Mouse (Mus musculus) cortical plate, adult 2 months (tissue): ENCODE measurements around the gene Kank2.

Source experiments
- CTCF ChIP-seq: fragments of 200-500 bp; IDR thresholded peaks from 2 replicates; pipeline ENCODE4 v1.5.1; 2011; ENCODE audit warnings: mild to moderate bottlenecking, control low read depth, low read length; ENCODE audit not compliant: insufficient read depth; ENCODE audit errors: extremely low read depth
- POLR2A ChIP-seq: fragments of 200-500 bp; IDR thresholded peaks from 2 replicates; pipeline ENCODE4 v1.6.1; 2011; ENCODE audit warnings: mild to moderate bottlenecking, low read length, control low read depth; ENCODE audit not compliant: insufficient read depth; ENCODE audit errors: extremely low read depth

DNA sequence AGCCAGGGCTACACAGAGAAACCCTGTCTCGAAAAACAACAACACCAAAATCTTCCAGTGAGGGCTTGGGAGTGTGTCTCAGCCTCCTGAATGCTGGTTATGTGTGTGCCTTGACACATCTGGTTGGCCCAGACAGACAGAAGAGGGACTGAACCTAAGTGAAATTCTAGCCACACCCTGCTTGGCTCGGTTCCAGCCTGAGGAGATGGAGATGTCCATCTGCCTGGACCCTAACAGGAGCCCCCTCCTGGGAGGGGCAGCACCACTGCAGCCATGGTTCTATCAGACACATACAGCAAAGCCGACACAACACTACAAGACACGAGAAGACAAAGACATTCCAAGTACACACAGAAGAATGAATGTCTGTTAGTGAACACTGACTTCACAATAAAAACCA, 19.6 kb upstream of the Kank2 start:
- TF ChIP-seq POLR2A: no peak
- no peak for TF ChIP-seq CTCF
